Mouse (Mus musculus): ENCODE data around the gene Rhob.

Rhob gene

GRCm38 (mm10) chr12:8499871-8500596 is at the start of gene Rhob:
Gene Rhob, minus strand, starts transcription at chr12:8500009.
- in situ Hi-C loops (cut with MboI; ENCODE audit: low sequenced_read_pairs): no loop called here

GRCm38 (mm10) chr12:8547357-8547756 is 47.5 kb upstream of the Rhob start:
- in situ Hi-C loops (cut with MboI; ENCODE audit: low sequenced_read_pairs): loop anchor here (25.0 kb wide), 1 partner anchor 465 kb away; no protein-coding TSS in a partner anchor

GRCm38 (mm10) chr12:8546801-8547200 is 47.0 kb upstream of the Rhob start:
- in situ Hi-C loops (cut with MboI; ENCODE audit: low sequenced_read_pairs): loop anchor here (25.0 kb wide), 1 partner anchor 466 kb away; no protein-coding TSS in a partner anchor

GRCm38 (mm10) chr12:8545066-8545610 is 45.3 kb upstream of the Rhob start:
- in situ Hi-C loops (cut with MboI; ENCODE audit: low sequenced_read_pairs): loop anchor here (25.0 kb wide), 1 partner anchor 467 kb away; no protein-coding TSS in a partner anchor

- in situ Hi-C loops (cut with MboI; ENCODE audit: low sequenced_read_pairs): loop anchor here (25.0 kb wide), 1 partner anchor 470 kb away; no protein-coding TSS in a partner anchor
These were observed 42.6 kb upstream of the Rhob start for GRCm38 (mm10) chr12:8542371-8542770.

- in situ Hi-C loops (cut with MboI; ENCODE audit: low sequenced_read_pairs): loop anchor here (25.0 kb wide), 1 partner anchor 473 kb away; no protein-coding TSS in a partner anchor
These were observed 39.7 kb upstream of the Rhob start for GRCm38 (mm10) chr12:8539471-8539870.

- in situ Hi-C loops (cut with MboI; ENCODE audit: low sequenced_read_pairs): loop anchor here (25.0 kb wide), 1 partner anchor 475 kb away; no protein-coding TSS in a partner anchor
These were observed 37.5 kb upstream of the Rhob start for GRCm38 (mm10) chr12:8537291-8537690.

GRCm38 (mm10) chr12:8536221-8536965 is 36.6 kb upstream of the Rhob start:
- in situ Hi-C loops (cut with MboI; ENCODE audit: low sequenced_read_pairs): loop anchor here (25.0 kb wide), 1 partner anchor 476 kb away; no protein-coding TSS in a partner anchor

- in situ Hi-C loops (cut with MboI; ENCODE audit: low sequenced_read_pairs): loop anchor here (25.0 kb wide), 1 partner anchor 477 kb away; no protein-coding TSS in a partner anchor
These were observed 35.8 kb upstream of the Rhob start for GRCm38 (mm10) chr12:8535596-8535995.

- in situ Hi-C loops (cut with MboI; ENCODE audit: low sequenced_read_pairs): loop anchor here (25.0 kb wide), 1 partner anchor 477 kb away; no protein-coding TSS in a partner anchor
These were observed 35.1 kb upstream of the Rhob start for GRCm38 (mm10) chr12:8534915-8535314.

GRCm38 (mm10) chr12:8527770-8528169 is 28.0 kb upstream of the Rhob start:
- in situ Hi-C loops (cut with MboI; ENCODE audit: low sequenced_read_pairs): loop anchor here (25.0 kb wide), 1 partner anchor 485 kb away; no protein-coding TSS in a partner anchor

GRCm38 (mm10) chr12:8527175-8527574 is 27.4 kb upstream of the Rhob start:
- in situ Hi-C loops (cut with MboI; ENCODE audit: low sequenced_read_pairs): loop anchor here (25.0 kb wide), 1 partner anchor 485 kb away; no protein-coding TSS in a partner anchor

GRCm38 (mm10) chr12:8524062-8524461 is 24.3 kb upstream of the Rhob start:
- in situ Hi-C loops (cut with MboI; ENCODE audit: low sequenced_read_pairs): no loop called here

GRCm38 (mm10) chr12:8522711-8523110 is 22.9 kb upstream of the Rhob start:
- in situ Hi-C loops (cut with MboI; ENCODE audit: low sequenced_read_pairs): no loop called here

GRCm38 (mm10) chr12:8521375-8522047 is 21.7 kb upstream of the Rhob start:
- in situ Hi-C loops (cut with MboI; ENCODE audit: low sequenced_read_pairs): no loop called here

GRCm38 (mm10) chr12:8519431-8520160 is 19.8 kb upstream of the Rhob start:
- in situ Hi-C loops (cut with MboI; ENCODE audit: low sequenced_read_pairs): no loop called here

- in situ Hi-C loops (cut with MboI; ENCODE audit: low sequenced_read_pairs): no loop called here
These were observed 11.5 kb upstream of the Rhob start for GRCm38 (mm10) chr12:8511037-8511882.

GRCm38 (mm10) chr12:8510317-8510988 is 10.6 kb upstream of the Rhob start:
- in situ Hi-C loops (cut with MboI; ENCODE audit: low sequenced_read_pairs): no loop called here
